Mouse (Mus musculus) hindbrain, embryonic 13.5 days (tissue): Measurements from ENCODE around the gene Zfyve27. TPM values are rescaled to one million over a fixed set of nuclear protein-coding genes. Genes with fewer than 3 reads are reported as not detected.

Experiments used
- ATAC-seq: fragments of 200-750 bp; cut with Nextera tagmentation; 2 replicates; pipeline ENCODE4 v1.8.0; 2017; ENCODE audit warnings: moderate TSS enrichment; ENCODE audit not compliant: low FRiP score
- H3K27ac ChIP-seq: fragments of 300-500 bp; sonication (generic); 2 replicates; pipeline ENCODE4 v1.5.1; 2015; ENCODE audit warnings: inconsistent platforms, mild to moderate bottlenecking, moderate library complexity
- H3K27me3 ChIP-seq: fragments of 300-500 bp; sonication (generic); 2 replicates; pipeline ENCODE4 v1.6.1; 2015; ENCODE audit warnings: mild to moderate bottlenecking, inconsistent platforms
- H3K36me3 ChIP-seq: fragments of 300-500 bp; sonication (generic); 2 replicates; pipeline ENCODE4 v1.6.1; 2015; ENCODE audit warnings: mild to moderate bottlenecking, inconsistent platforms
- H3K4me1 ChIP-seq: fragments of 300-500 bp; sonication (generic); replicated peaks from 2 replicates; pipeline ENCODE4 v1.6.1; 2015; ENCODE audit warnings: inconsistent platforms
- H3K4me2 ChIP-seq: fragments of 300-500 bp; sonication (generic); 2 replicates; pipeline ENCODE4 v1.6.1; 2015; ENCODE audit warnings: inconsistent platforms, mild to moderate bottlenecking, moderate library complexity
- H3K4me3 ChIP-seq: fragments of 300-500 bp; sonication (generic); 2 replicates; pipeline ENCODE4 v1.5.1; 2015; ENCODE audit warnings: mild to moderate bottlenecking, inconsistent platforms
- H3K9ac ChIP-seq: fragments of 300-500 bp; sonication (generic); 2 replicates; pipeline ENCODE4 v1.6.1; 2015; ENCODE audit warnings: mild to moderate bottlenecking, inconsistent platforms
- H3K9me3 ChIP-seq: fragments of 300-500 bp; sonication (generic); 2 replicates; pipeline ENCODE4 v1.6.1; 2016; ENCODE audit warnings: inconsistent platforms
- WGBS: fragments of 180-500 bp; shearing (Covaris S2); methylation state at CpG from one replicate; pipeline ENCODE4 v1.1.7; 2015; 5-methylcytosine and 5-hydroxymethylcytosine counted together
- polyA plus RNA-seq: library from polyadenylated mRNA; unstranded; fragments of >200 nt; fragmentation: Nextera tagmentation; extraction: Ambion mirVana; gene quantifications from 2 replicates; pipeline ENCODE4 v1.2.1, GENCODE M21; 2015

Zfyve27 gene
- polyA plus RNA-seq, 1 experiment from 2014 or later = 55.3 TPM

- Histone ChIP-seq H3K27me3 (0 out of 2 replicates have a peak, but pooled peaks cover 2% of the 10 kb centered on the region), H3K4me1 (peaks cover 23% of the 10 kb centered on the region), H3K4me3 (no peak overlapping the region), H3K9ac (no peak overlapping the region), H3K27ac (no peak overlapping the region), H3K9me3 (no peaks in the 10 kb centered on the region), H3K36me3 (no peaks in the 10 kb centered on the region), H3K4me2 (no peak overlapping the region)
- no peak for ATAC-seq
- WGBS = 84% methylated on average over 10 of the region's 10 CpGs
Measured at GRCm38 (mm10) chr19:42226451-42226850, 62.7 kb downstream of the Zfyve27 start.

DNA sequence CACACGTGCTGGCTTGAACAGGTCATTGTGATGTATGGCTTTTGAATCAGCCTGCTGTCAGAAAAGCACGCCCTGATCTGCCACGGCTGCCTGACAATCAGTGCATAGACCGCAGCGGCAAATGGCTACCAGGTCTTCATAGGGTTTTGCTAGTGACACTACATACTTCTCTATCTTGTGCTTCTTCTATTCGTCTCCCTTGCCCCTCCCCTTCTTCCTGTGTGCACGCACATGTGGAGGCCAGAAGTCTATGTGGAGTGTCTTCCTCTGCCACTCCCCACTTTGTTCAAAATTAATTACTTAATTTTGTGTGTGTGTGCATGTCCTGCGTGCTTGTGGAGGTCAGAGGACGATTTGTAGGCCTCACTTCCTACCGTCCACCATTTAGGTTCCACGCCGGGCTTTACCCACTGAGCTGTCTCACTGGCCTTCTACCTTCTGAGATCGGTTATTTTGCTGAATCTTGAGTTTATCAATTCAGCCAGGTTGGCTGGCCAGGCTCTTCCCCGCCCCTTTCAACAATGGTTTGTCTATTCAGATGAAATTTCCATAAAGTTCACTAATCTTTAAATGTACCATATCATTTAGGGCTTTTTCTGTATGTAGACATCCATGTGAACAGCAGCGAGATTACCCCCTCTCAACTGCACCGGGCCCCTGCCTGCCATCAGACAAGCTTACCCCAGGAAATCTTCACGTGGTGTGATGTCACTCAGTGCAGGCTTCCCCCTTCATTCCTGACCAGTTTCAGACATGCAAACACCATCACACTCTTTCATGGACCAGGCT is 65.9 kb downstream of the Zfyve27 start:
- Histone ChIP-seq H3K27me3 (no peaks in the 10 kb centered on the region), H3K4me3 (no peak overlapping the region), H3K36me3 (no peaks in the 10 kb centered on the region), H3K9ac (no peak overlapping the region), H3K27ac (no peak overlapping the region), H3K9me3 (no peaks in the 10 kb centered on the region), H3K4me2 (no peak overlapping the region), H3K4me1 (peaks cover 23% of the 10 kb centered on the region)
- WGBS = 64% methylated on average over 17 of the region's 17 CpGs
- no peak for ATAC-seq

GRCm38 (mm10) chr19:42230288-42230568 is 66.5 kb downstream of the Zfyve27 start:
- Histone ChIP-seq H3K36me3 (no peaks in the 10 kb centered on the region), H3K4me3 (no peak overlapping the region), H3K4me1 (peaks cover 23% of the 10 kb centered on the region), H3K27ac (no peak overlapping the region), H3K4me2 (no peak overlapping the region), H3K9me3 (no peaks in the 10 kb centered on the region), H3K9ac (no peak overlapping the region), H3K27me3 (no peaks in the 10 kb centered on the region)
- no peak for ATAC-seq
- WGBS = 84% methylated on average over 5 of the region's 5 CpGs

DNA sequence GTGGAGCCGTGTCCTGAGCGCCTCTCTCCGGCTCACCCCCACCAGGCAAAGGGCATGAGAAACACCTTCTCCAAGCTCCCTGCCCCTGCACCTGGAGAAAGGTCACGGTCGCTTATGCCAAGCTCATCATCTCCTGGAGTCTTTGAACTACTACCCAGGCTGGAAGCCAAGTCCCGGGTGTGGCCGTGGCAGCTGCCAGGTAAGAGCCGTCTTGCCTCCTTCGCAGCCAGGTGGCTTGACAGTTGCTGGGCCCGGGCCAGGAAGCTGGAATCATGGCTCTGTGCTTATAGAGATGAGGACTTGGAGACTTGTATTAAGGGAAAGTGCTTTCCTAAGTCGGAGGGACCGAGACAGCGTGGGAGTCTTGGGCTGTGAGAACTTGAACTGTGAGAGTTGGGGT is 67.2 kb downstream of the Zfyve27 start:
- ATAC-seq = no peak
- WGBS = 95% methylated on average over 13 of the region's 13 CpGs

DNA sequence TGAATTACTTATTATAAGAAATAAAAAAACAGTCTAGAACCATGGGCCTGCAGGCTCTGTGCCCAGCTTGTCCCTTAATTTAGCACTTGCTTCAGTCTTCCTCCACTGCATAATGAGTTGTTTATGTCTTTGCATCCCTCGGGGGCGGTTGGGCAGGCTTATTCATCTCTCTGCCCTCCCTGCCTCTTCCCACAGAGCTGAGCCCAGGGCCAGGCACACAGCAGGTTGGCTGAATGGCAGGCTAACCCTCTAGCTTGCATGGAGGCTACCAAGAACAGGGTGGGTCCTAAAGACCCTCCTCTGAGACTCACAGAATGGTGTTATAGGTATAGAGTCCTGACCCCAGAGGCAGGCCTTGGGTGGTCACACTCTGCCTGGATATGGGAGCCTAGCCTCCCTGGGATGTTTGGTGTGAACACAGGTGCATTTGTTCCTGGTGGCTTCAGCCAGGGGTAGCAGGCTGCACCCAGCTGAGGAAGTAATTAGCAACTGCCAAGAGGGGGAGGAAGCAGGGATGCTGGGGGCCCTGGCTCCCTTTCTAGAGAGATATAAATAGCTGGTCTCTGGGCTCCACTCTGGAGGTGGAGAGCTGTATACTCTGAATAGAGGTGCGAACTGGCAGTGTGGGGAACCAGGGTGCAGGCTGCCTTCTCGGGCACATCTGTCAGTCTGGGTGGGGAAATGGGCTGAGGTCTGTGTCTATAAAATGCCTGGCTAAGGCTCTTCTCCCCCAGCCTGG is 74.0 kb downstream of the Zfyve27 start:
- peak; percentile 64 for ATAC-seq
- peaks cover 19% of the 10 kb centered on the region for H3K4me1 ChIP-seq
- H3K4me3 ChIP-seq = no peak overlapping the region
- H3K27ac ChIP-seq = peak overlapping the region; percentile 79
- no peaks in the 10 kb centered on the region for H3K9me3 ChIP-seq
- H3K9ac ChIP-seq = 0 out of 2 replicates have a peak overlapping the region, but pooled peaks have one; percentile 20
- no peaks in the 10 kb centered on the region for H3K36me3 ChIP-seq
- H3K4me2 ChIP-seq = no peak overlapping the region
- WGBS = 18% methylated on average over 4 of the region's 4 CpGs
- no peaks in the 10 kb centered on the region for H3K27me3 ChIP-seq

More for the DNA sequence above, 67.2 kb downstream of the Zfyve27 start:
- Histone ChIP-seq H3K4me2 (no peak overlapping the region), H3K4me1 (peaks cover 23% of the 10 kb centered on the region), H3K9ac (no peak overlapping the region), H3K4me3 (no peak overlapping the region), H3K36me3 (no peaks in the 10 kb centered on the region), H3K27me3 (no peaks in the 10 kb centered on the region), H3K27ac (no peak overlapping the region), H3K9me3 (no peaks in the 10 kb centered on the region)

DNA sequence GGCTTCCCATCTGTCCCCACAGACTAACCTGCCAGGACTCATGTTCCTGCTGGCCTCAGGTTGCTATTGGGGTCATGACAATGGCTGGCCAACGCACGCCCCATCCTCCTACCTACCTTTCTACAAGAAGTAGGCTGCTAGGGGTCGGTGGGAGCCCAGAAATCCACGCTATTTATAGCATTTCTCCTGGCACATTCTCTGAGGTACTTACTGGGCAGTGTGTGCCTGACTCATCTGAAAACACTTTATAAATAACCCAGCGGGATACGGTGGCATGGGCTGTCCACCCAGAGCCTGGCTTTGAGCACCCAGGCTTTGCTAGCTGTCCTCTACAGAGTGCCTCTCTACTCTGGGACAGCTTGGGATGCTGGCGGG is 74.6 kb downstream of the Zfyve27 start:
- ATAC-seq = no peak
- no peak overlapping the region for H3K4me2 ChIP-seq
- peaks cover 19% of the 10 kb centered on the region for H3K4me1 ChIP-seq
- H3K27me3 ChIP-seq = no peaks in the 10 kb centered on the region
- no peaks in the 10 kb centered on the region for H3K9me3 ChIP-seq
- no peak overlapping the region for H3K4me3 ChIP-seq
- no peaks in the 10 kb centered on the region for H3K36me3 ChIP-seq
- H3K9ac ChIP-seq = 0 out of 2 replicates have a peak overlapping the region, but pooled peaks have one; percentile 20
- WGBS = 72% methylated on average over 7 of the region's 7 CpGs
- peak overlapping the region; percentile 79 for H3K27ac ChIP-seq

DNA sequence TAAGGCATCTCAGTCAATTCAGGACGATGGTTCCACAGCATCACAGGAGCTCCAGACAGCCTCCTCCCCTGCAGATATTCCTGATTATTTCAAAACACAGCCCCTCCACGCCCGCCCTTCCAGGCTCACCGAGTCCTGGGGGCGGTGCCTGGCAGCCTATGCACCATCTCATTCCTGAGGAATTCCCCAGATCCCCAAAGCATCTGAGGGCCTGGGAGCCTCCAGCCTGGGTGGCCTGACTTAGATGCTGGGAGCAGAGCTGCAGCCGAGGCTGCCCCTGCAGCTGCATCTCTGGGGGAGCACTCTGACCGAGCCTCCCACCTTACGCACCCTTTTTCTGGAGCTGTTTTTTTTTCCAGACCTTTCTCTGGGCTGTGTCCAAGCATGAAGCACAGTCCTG is 77.1 kb downstream of the Zfyve27 start:
- no peaks in the 10 kb centered on the region for H3K36me3 ChIP-seq
- H3K27me3 ChIP-seq = peaks cover under 1% of the 10 kb centered on the region; the same call in 1 of the 2 replicates
- peaks cover 19% of the 10 kb centered on the region for H3K4me1 ChIP-seq
- WGBS = 55% methylated on average over 8 of the region's 8 CpGs
- H3K4me3 ChIP-seq = no peak overlapping the region
- no peak overlapping the region for H3K9ac ChIP-seq
- H3K9me3 ChIP-seq = no peaks in the 10 kb centered on the region
- ATAC-seq = no peak
- no peak overlapping the region for H3K27ac ChIP-seq
- no peak overlapping the region for H3K4me2 ChIP-seq

- H3K4me1 ChIP-seq = peaks cover 9% of the 10 kb centered on the region
- H3K27me3 ChIP-seq = peaks cover 9% of the 10 kb centered on the region; the same call in 1 of the 2 replicates
- no peak overlapping the region for H3K4me3 ChIP-seq
- H3K27ac ChIP-seq = no peak overlapping the region
- H3K9me3 ChIP-seq = no peaks in the 10 kb centered on the region
- no peak overlapping the region for H3K9ac ChIP-seq
- no peak overlapping the region for H3K4me2 ChIP-seq
- no peak for ATAC-seq
- H3K36me3 ChIP-seq = no peaks in the 10 kb centered on the region
- 72% methylated on average over 3 of the region's 3 CpGs for WGBS
Measured at GRCm38 (mm10) chr19:42243401-42243800, 79.7 kb downstream of the Zfyve27 start.

Other genes starting within 250 kb of the Zfyve27 start
- 65.8 and 67.0 TPM in 2 replicates for gene Exosc1, start 230.5 kb upstream of the Zfyve27 start, polyA plus RNA-seq
- gene Zdhhc16, start 230.5 kb upstream of the Zfyve27 start, polyA plus RNA-seq = 78.8 and 80.7 TPM in 2 replicates
- gene Mms19, start 182.8 kb upstream of the Zfyve27 start, polyA plus RNA-seq = 36.5 and 39.7 TPM in 2 replicates
- gene Ubtd1, start 182.2 kb upstream of the Zfyve27 start, polyA plus RNA-seq = 10.8 and 11.4 TPM in 2 replicates
- 0.35 and 0.53 TPM in 2 replicates for gene Ankrd2, start 128.0 kb upstream of the Zfyve27 start, polyA plus RNA-seq
- 1.3 and 1.7 TPM in 2 replicates for gene Hoga1, start 118.3 kb upstream of the Zfyve27 start, polyA plus RNA-seq
- not detected in 2 replicates for gene 4933411K16Rik, start 111.7 kb upstream of the Zfyve27 start, polyA plus RNA-seq
- 125 TPM in 2 replicates for gene Morn4, start 77.6 kb upstream of the Zfyve27 start, polyA plus RNA-seq
- 27.0 and 27.9 TPM in 2 replicates for gene Pi4k2a, start 73.5 kb upstream of the Zfyve27 start, polyA plus RNA-seq
- gene Avpi1, start 34.9 kb upstream of the Zfyve27 start, polyA plus RNA-seq = 6.4 and 8.6 TPM in 2 replicates
- 1.5 and 1.7 TPM in 2 replicates for gene Marveld1, start 16.6 kb upstream of the Zfyve27 start, polyA plus RNA-seq
- 4.4 and 4.6 TPM in 2 replicates for gene Sfrp5, start 38.3 kb downstream of the Zfyve27 start, polyA plus RNA-seq
- gene Golga7b, start 83.6 kb downstream of the Zfyve27 start, polyA plus RNA-seq = 38.8 and 40.0 TPM in 2 replicates